Mouse (Mus musculus) urinary bladder, adult 18-20 months (tissue): Measurements from ENCODE around the gene Tbc1d32.
"Not testable (repeated sequence)": the region's sequence is repeated elsewhere in the genome, so short reads cannot be mapped to it uniquely, and the experiment has no call there.

ENCODE experiments used
- DNase-seq, 2 experiments: peaks; one replicate each; pipeline ENCODE4 v3.0.0; 2022; ENCODE audit warnings: low spot score in 2 of 2, mixed read lengths in 2 of 2

Gene Tbc1d32

DNA sequence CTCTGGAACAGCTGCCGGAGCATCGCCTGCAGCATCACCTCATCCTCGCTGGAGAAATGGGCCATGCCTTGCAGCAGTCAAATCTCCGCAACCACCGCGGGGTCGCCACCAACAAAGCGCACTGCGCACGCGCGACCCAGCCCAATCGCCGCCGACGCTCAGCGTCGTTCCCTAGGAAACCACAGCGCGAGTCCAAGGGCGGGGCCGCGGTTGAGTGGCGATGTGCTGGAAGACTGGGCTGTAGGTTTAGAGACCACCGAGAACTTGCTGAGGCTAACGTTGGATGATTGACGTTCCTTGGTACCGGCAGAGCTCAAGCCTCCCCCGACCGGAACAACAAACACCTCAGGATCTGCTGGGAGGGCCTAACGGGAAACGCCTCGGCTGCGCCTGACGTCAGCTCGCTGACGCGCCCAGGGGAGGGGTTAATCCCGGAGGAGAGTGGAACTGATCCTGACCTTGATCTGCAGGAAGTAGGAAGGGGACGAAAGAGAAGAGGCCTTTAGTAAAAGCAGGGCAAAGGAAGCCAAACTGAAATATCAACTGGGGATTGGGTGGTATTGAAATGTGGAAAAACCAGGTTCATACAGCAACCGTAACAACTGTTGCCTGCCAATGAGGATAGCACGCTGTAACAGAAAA, at the start of gene Tbc1d32:
Gene Tbc1d32 (minus strand): TSS at position 122 of the 642 bp plus-strand sequence.
- peak; percentile 82 to 84 for DNase-seq

DNA sequence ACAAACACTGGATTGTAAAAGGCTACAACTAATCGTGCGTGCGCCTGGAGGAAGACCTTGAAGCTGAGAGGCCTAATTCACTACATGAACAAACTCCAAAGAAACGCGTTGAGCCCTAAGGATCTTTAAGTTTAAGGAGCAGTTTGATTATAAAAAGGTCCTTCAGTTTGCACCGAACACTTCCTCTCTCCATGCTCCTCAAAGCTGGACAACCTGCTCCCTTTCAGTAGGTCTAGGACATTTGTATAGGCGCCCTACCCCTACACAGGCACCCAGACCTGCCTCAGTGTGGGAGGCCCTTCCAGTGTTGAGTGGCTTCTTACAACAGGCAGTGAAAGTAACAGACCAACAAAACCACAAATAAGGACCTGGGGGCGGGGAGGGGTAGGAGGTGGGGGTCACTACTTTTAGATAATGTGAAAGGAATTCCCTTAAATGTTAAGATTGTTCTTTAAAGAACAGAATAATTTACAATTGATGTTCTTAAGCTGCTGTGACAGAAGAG, 666 bp downstream of the Tbc1d32 start:
- no peak for DNase-seq

- DNase-seq, result no peak
These were observed 12.7 kb downstream of the Tbc1d32 start for GRCm38 (mm10) chr10:56215797-56216196.

DNA sequence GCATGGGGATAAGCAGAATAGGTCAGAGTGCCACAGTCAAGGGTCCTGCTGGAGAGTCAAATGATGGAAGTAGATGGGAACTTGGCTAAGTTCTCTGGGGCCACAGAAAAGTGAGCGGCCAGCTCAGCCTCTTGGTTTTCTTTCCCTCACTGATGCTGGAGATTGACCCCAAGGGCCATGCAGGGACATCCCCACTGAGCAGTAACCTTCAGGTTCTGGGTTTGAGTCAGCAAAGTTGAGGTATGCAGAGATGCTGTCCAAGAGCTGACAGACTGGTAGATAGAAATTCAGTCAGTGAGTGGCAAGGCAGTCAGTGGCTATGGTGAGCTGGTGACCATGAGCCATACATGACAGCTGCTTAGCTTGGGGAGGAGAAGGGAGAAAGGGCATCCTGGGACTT, 18.1 kb downstream of the Tbc1d32 start:
- no peak for DNase-seq

DNA sequence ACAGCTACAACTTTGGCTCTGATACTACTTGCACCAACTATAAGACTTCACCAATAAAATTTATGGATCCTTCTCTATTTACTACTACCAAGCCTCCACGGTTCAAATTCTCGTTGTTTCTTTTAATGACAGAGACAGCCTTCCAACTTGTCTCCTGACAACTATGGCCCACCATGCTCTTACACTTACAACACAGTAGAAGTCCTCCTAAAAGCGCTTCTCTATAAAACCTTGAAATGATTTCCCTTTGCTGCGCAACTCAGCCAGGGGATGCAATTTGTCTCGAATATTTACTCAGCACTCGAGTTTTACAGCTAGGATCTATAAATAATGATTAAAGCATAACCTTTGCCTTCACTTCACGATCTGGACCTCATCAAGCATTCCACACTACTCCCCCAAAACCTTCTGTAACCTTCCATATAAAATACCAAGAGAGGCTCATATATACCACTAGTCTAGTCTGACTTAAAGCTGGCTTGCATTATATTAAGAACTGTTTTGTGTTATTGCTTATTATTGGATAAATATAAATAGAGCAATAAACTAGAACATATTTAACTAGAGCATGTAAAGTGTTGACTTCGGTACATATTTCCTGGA, 21.6 kb downstream of the Tbc1d32 start:
- DNase-seq, result no peak

GRCm38 (mm10) chr10:56204348-56204747, 24.1 kb downstream of the Tbc1d32 start:
- DNase-seq, result no peak

DNA sequence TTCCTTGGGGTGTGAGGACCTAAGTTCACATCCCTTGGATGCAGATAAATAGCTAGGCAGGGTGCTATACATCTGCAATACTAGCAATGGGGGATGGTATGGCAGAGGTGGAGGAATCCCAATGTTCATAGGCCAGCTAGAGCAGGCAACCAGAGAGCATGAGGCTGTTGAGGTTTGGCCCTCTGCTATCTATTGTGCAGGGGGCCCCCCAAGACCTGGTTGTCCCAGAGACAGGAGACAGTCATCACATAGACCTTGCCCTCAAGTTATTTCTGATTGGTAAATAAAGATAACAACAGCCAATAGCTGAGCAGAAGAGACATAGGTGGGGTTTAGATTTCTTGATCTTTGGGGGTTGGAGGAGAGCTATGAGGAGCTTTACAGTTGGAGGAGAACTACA, 28.6 kb downstream of the Tbc1d32 start:
- DNase-seq, result no peak

GRCm38 (mm10) chr10:56198691-56199090, 29.8 kb downstream of the Tbc1d32 start:
- no peak for DNase-seq

DNA sequence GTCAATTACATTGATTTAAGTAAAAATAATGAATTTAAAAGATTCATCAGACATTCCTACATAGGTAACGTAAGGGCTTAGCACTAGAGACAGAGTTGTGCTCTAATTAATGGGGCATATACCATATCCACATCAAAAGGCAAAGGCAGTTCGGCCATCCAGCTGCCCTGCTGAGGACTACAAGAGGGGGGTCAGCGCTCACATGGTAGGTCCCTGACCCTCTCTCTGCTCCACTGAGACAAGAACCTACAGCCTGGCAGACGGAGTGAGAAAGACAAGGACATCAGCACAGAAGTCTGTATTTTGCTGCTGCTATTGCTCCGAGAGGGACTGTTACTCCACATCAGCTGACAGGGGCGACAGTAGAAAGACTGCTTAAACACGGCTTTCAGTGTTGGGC, 34.2 kb downstream of the Tbc1d32 start:
- no peak for DNase-seq

GRCm38 (mm10) chr10:56181727-56182126, 46.8 kb downstream of the Tbc1d32 start:
- DNase-seq, result no peak

- DNase-seq, result no peak
These were observed 55.3 kb downstream of the Tbc1d32 start for GRCm38 (mm10) chr10:56173184-56173583.

DNA sequence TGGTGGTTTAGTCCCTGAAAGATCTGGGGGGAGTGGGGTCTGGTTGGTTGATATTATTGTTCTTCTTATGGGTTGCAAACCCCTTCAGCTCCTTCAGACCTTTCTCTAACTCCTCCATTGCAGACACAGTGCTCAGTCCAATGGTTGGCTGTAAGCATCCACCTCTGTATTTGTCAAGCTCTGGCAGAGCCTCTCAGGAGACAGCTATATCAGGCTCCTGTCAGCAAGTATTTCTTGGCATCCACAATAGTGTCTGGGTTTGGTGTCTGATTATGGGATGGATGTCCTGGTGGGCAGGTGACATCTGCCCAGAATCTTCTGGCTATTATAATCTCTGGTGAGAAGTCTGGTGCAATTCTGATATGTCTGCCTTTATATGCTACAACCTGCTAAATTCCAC, 60.8 kb downstream of the Tbc1d32 start:
- not testable (repeated sequence) for DNase-seq

GRCm38 (mm10) chr10:56165758-56166157, 62.7 kb downstream of the Tbc1d32 start:
- DNase-seq, result no peak

DNA sequence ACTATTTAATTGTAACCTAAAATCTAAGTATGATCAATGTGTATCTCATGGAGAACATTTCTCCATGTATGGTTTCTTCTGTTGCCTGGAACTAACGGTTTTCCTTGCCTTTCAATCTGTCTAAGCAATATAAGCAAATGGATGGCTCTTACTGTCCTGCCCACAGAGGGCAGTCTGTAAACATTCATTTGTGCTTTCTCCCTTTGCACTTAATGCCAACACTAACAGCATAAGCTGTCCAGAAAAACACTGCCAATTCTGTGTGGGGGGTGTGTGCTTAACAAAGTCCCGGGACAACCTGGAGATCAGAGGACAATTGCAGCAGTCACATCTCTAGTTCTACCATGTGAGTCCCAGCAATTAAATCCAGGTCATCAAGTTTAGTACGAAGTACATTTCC, 64.1 kb downstream of the Tbc1d32 start:
- DNase-seq, result no peak

- no peak for DNase-seq
These were observed 69.7 kb downstream of the Tbc1d32 start for GRCm38 (mm10) chr10:56158748-56159147.

DNA sequence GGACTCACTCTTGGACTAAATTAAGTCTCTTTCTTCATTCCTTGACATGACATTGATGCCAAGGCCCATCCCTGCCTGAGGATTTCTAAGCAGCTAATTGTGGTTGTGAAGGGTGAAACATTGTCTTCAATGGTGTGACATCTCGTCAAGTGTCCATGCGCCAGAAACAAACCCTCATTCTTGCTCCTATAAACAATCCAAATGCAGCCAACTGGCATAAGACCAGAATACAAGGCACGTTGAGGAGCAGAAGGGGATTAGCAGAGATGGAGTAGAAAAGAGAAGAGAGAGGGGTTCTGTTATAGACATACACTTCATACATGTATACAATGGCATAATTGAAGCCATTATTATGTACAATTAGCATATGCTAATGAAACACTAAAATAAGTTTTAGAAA, 70.3 kb downstream of the Tbc1d32 start:
- no peak for DNase-seq

- no peak for DNase-seq
These were observed 71.5 kb downstream of the Tbc1d32 start for GRCm38 (mm10) chr10:56156956-56157355.

DNA sequence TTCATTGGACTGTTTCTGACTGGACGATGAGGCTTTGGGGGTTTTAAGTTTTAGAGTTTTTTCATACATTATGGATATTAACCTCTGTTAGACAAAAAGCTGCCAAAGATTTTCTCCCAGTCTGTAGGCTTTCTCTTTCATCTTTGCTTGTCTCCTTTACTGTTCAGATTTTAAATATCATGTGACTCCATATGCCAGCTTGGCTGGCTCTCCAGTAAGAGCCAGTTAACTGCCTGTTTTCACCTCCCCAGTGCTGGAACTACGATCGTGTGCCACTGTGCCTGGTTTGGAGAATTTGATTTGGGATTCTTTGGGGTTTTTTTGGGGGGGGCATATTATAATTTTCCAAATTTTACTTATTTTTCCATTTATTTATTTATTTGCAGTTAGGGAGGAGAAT, 79.6 kb downstream of the Tbc1d32 start:
- DNase-seq, result no peak

DNA sequence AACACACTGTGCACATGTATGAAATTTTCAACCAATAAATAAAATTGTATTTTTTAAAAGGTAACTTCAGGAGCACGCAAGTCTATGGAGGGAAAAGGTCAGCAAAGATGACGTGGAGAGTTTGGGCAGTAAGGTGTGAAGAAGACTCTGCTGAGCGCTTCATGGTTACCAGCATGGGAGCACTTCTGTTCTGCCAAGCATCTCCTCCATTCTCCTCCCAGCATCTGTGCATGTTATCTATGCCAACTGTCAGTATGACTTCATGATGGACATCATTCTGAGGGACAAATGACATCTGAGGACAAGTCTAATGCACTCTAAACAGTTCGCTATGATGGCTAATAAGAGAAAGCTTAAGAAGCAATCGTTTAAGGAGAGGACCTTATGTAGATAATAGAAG, 91.3 kb downstream of the Tbc1d32 start:
- DNase-seq, result no peak

- no peak for DNase-seq
These were observed 98.8 kb downstream of the Tbc1d32 start for GRCm38 (mm10) chr10:56129642-56130041.

GRCm38 (mm10) chr10:56126972-56127371, 101.5 kb downstream of the Tbc1d32 start:
- DNase-seq, result no peak

GRCm38 (mm10) chr10:56115636-56116180, 112.8 kb downstream of the Tbc1d32 start:
- peak in 1 of 2 experiments; percentile 39 for DNase-seq

DNA sequence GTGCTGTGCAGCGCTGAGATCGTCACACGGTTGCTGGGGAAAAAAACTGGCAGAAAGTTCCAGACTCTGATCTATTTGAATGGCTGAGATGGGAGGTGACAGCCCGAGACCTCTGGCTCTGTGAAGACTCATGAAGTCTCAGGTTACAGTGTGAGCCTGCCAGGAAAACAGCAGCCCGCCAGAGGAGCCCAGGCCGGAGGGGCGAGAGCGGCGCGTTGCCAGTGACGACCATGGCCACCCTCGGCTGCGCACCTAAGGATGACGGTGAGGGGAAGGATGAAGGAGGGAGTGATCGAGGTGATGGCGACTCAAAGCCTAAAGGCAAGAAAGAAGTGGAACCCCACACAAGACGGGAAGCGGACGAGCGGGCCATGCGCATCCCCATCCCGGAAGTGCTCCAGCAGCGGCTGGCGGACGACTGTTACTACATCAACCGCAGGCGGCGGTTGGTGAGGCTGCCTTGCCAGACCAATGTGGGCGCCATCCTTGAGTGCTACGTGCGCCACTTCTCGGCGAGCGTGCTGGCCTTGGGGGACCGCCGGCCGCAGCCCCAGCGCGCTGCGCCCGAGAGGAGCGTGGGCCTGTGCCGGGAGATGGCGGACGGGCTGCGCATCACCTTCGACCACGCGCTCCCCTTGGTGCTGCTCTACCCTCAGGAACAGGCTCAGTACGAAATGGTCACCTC, 113.4 kb downstream of the Tbc1d32 start:
- DNase-seq, result peak; percentile 18 to 48
